Mouse (Mus musculus): Measurements from ENCODE around the gene Orai2.

GRCm38 (mm10) chr5:136217004-136217665 is 46.6 kb upstream of the Orai2 start:
- TF ChIP-seq CTCF (IDR thresholded peaks at IDR 0.05 in 2 of 3, conservative IDR thresholded peaks at IDR 0.05 in 1 of 3; ENCODE audit: control insufficient read depth in 1 of 3, insufficient read depth in 1 of 3, low read depth in 2 of 3, low read length in 3 of 3, poor library complexity in 1 of 3, severe bottlenecking in 1 of 3) (no peak), HCFC1 (IDR thresholded peaks at IDR 0.05; ENCODE audit: low read depth, low read length) (no peak), BHLHE40 (IDR thresholded peaks at IDR 0.05; ENCODE audit: borderline replicate concordance, low read depth, low read length) (no peak), ZC3H11A (IDR thresholded peaks at IDR 0.05; ENCODE audit: low read depth, low read length) (no peak), MAX (IDR thresholded peaks at IDR 0.05; ENCODE audit: low read length) (no peak), GATA1 (IDR thresholded peaks at IDR 0.05; ENCODE audit: low read depth, low read length) (no peak), ZMIZ1 (IDR thresholded peaks at IDR 0.05; ENCODE audit: low read depth, low read length) (no peak), NELFE (IDR thresholded peaks at IDR 0.05; ENCODE audit: low read depth, low read length) (no peak), ZNF384 (IDR thresholded peaks at IDR 0.05; ENCODE audit: low read depth, low read length) (no peak), GABPA (IDR thresholded peaks at IDR 0.05; ENCODE audit: low read depth, low read length) (no peak), TCF12 (IDR thresholded peaks at IDR 0.05; ENCODE audit: low read depth, low read length) (no peak), MYC (IDR thresholded peaks at IDR 0.05; ENCODE audit: low read depth, low read length) (no peak), USF1 (IDR thresholded peaks at IDR 0.05; ENCODE audit: low read depth, low read length) (no peak)

Measured in MEL (cell line).